Mouse (Mus musculus) cerebellum, postnatal 36 days (tissue): Measurements from ENCODE around the gene Cep95.
"Not testable (repeated sequence)": the region's sequence is repeated elsewhere in the genome, so short reads cannot be mapped to it uniquely, and the experiment has no call there.

Experiments used
- DNase-seq, 2 experiments: peaks; one replicate each; pipeline ENCODE4 v3.0.0; 2021 to 2022; ENCODE audit warnings: mixed read lengths in 2 of 2

Gene Cep95

DNA sequence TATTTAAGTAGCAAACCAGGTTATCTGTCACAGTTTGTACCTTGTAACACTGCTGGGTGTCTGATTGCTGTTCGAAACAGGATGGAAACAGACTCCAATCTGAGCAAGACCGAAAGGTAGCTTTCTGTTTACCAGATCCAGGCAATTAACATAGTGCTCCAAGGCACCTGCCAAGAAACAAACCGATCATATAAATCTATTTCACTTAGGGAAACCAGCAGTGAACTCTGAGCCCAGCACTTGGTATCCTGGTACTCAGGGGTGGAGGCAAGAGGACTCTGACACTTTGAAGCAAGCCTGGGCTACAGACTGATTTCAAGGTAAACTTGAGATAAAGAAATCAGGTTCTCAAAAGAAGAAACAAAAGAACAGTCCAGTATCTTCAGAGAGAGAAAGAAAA lies 11.7 kb upstream of the Cep95 start:
- DNase-seq, result no peak

DNA sequence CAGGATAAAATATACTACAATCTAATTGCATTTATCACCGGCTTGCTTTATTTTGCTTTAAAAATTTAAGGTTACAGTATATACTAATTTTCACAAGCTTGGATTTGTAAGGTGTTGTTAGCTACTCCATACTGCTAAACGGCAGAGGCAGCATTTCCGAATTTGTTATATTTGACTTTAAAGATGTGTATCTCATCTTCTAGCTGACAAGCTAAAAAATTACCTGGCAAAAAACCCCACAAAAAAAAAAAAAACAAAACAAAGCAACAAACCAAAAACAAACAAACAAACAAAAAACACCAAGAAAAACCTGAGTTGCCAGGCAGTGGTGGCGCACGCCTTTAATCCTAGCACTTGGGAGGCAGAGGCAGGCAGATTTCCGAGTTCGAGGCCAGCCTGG lies 10.9 kb upstream of the Cep95 start:
- DNase-seq, result no peak

GRCm38 (mm10) chr11:106778589-106779387 lies 10.3 kb upstream of the Cep95 start:
- DNase-seq, result no peak

DNA sequence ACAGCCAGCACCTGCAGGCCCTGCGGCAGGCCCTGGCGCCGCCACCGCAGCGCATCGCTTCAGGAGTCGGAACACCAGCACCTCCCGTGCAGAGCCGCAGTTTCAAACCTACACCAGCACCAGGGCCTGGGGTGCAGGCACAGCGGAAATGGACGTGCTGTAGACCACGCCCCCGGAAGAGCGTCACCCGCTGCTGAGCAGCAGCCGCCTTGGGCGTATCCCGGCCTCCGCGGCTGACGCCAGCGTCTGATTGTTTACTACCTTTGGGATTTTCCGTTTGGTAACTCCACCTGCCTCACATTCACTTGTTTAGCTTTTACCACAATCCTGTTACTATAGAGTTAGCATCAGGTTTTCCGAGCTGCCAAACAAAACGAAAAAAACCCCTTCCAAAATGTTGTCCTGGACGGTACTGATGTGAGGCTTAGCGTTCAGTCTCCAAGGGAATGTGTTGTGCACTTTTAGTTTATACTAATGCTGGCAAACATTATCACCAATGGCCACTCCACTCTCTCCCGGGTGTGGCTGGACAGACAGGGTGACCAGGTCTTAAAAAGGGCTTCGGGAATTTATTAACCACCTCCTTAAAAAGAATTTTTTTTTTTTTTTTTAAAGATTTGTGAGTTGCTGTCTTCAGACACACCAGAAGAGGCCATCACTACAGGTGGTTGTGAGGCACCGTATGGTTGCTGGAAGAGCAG lies 9.5 kb upstream of the Cep95 start, which contains the start of gene Polg2:
Gene Polg2, minus strand, starts transcription at position 150 of the 701 bp plus-strand sequence.
- DNase-seq, result peak; percentile 84 to 86

DNA sequence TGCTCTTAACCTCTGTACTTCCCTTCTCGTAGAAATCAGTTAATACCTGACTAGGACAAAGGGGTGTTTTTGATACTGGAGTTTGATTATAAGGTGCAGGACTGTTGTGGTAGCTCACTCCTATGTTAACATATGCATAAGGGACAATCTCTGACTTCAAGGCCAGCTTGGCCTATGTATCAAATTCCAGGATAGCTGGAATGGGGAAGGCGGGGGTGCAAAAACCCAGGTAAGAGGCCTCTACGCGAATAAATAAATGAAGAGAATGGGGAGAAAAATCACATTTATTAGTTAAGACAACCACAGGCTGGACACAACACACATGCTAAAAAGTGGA lies 9.0 kb upstream of the Cep95 start:
- no peak for DNase-seq

- no peak for DNase-seq
Observed at GRCm38 (mm10) chr11:106780590-106781220, 8.3 kb upstream of the Cep95 start.

DNA sequence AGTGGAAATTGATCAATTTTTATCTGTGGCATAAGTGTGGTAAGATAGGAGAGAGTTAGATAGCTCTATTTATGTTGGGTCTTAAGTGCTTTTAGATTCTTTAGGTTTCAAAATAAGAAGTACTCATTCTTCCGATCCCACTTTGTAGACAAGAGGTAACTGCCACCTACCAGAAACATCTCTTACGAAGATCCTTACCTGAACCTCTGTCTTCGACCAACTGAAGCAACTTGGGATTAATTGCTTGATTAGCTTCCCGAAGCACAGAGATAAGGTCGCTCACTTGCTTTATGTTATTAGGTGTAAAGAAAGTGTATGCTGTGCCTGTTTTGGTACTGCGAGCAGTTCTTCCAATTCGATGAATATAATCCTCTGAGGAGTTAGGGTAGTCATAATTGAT lies 6.8 kb upstream of the Cep95 start:
- DNase-seq, result not testable (repeated sequence)

DNA sequence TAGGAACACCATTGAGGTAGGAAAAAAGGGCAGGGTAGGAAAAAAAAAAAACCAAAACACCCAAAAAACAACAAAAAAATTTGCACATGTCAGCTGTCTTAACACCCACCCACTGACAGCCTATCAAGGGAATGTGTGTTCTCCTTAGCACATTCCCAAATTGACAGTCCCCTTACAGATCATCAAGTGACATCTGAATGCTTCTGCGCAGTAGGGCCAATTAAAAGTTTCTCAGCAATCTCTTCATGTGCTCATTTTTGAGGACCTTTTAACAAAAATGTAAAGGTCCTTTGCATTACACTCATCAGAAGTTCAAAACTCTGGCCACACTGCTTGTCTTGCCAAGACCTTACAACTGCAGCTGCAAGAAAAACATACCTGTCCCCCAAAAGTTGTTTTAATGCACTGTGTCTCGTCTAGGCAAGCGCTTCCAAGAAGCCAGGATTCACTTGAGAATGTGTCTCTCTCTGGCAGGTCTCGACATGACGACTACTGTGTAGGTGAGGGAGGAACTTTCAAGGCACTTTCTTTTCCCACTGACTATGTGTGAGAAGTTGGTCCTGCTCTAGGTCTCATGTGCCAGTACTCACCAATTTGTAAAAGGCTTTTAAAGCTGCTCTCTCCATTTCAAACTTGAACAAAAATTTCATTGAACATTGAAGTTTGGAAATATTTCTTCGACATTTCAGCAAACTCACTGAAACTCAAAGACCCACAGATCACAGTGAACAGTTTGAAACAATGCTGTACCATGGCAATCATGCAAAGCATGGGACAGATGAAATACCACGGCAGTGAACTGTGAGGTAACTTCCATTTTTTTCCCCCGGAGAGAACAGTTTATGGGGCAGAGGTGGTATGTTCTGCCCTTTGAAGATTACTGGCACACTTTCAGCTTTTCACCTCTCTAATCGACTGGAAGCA lies 5.9 kb upstream of the Cep95 start:
- no peak for DNase-seq

GRCm38 (mm10) chr11:106784476-106784875 lies 4.6 kb upstream of the Cep95 start:
- DNase-seq, result no peak

DNA sequence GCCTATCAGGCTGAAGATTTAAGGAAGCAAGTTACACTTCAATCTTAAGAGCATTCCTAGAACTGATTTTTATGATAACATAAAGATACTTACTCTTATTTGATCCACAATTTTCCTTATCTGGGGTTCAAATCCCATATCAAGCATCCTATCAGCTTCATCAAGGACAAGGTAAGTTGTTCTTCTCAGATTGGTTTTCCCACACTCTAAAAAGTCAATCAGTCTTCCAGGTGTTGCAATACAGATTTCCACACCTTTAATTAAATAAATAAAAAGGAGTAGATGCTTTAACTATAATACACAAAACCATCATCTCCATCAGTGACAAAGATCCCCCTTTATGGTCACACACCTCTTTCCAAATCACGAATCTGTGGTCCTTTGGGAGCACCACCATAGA lies 4.0 kb upstream of the Cep95 start:
- DNase-seq, result no peak

DNA sequence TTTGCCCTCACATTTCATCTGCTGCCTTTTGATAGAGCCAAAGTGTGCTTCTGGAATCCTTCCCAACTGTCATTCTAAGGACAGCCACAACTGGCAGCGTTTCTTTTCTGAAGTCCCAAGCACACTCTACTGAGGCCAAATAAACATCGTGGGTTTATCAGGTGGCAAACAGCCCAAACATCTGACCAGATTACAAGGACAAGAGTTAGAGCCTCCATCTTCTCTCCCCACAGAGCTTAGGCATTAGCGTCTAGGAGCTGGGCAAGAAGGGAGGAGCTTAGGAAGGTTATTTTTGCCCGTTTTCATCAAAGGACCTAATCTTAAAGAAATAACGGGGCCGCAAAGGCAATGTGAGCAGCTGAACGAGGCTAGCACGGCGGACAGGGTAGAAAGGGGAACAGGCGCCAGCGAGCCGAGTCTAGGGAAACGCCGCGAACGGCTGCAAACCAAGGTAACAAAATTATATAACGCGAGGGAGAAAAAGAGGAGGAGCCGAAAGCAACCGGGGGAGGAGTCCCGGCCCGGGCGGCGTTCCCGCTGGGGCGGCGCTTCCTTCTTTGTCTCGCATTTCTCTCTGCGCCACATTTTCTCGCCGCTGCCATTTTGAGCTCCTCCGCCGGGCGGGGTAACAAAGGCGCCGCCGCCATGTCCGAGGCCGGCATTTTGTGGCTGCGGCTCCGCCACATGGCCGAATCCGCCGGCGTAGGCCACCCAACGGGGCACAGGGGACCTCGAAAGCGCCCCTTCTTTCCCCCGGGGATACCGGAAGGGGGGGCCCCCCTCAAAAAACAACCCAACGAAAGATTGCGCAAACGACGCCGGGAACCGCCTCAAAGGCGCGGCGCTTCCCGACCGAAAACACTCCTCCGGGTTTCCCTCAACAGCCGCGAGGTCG lies 1.7 kb upstream of the Cep95 start:
- DNase-seq, result peak; percentile 86 to 91

DNA sequence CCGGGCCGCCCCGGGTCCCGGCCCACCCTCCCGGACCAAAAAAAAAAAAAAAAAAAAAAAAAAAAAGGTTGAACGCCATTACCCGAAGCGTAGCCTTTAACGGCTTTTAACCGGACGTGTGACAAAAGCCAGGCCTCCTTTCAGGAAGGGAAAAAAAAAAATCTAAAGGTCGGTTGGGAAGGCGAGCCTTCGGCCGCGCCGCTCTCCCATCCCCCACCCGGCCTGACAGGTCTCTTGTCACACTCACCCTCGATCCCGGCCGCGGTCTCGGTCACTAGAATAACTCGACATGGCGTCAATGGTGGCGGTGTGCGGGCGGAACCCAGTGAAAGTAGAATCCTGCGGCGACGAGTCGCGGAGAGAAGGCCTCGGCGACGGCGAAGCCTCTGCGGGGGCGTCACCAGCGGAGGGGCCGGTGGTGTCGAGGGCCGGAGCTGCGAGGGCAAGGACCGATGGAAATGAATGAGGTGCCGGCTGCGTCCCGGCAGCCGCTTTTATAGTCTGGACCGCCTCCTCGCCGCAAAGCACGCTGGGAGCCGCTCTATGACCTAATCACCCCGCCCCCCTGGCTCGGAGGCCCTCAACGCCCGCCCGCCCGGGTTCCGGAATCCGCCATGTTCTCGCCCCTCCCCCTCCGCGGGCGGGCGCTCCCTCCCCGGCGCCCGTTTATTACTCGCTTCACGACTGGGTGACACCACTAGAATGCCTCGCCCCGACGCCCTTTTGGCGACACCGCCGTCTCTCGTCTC lies 852 bp upstream of the Cep95 start:
- peak; percentile 99 to 100 for DNase-seq

DNA sequence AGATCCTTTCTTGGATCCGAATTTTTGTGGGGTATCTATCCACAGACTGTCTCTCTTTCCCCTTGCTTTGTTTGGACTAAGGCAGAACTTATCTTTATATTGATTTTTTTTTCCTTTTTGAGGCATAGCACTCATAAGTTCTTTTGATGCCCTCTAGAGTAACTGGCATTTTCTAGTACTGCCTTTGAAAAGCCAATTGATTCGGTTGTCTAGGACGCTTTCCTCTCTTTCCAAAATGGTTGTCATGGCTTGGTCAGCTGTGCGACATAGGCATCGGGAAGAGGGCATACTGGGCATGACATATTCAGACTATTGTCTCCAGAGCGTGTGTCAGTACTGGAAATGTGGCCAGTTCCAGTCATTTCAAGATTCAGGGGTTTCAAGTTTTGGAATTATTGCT lies 597 bp downstream of the Cep95 start:
- peak in 1 of 2 experiments; percentile 35 for DNase-seq

DNA sequence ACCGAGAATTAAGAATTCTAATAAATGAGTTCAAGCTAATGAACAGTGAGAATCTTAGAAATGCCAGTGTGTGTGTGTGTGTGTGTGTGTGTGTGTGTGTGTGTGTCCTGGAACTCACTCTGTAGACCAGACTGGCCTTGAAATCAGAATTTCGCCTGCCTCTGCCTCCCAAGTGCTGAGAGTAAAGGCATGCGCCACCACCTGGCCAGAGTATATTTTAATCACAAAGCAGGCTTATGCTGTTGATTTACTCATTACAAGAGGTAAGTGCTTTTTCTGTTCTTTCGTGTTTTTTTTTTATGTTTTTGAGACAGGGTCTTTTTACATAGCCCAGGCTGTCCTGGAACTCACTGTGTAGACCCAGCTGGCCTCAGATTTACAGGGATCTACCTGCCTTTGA lies 4.8 kb downstream of the Cep95 start:
- no peak for DNase-seq

DNA sequence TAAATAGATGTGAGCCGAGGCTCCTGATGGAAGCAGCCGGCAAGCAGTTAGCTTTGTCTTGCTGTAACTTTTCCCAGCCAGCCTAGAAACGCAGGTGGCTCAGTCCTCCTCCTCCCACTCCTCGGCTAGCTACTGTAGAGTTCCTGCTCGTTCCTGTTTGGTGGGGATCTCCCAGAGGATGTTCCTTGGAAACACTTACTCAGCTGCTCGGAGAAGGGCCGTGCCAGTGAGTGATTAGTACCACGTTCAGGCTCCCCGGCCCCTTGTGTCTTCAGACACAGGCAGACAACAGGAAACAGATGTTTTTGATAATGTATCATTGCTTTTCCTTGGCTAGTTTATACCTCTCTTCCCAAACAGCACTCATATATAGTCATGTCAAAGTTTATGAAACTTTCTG lies 6.6 kb downstream of the Cep95 start:
- DNase-seq, result no peak

DNA sequence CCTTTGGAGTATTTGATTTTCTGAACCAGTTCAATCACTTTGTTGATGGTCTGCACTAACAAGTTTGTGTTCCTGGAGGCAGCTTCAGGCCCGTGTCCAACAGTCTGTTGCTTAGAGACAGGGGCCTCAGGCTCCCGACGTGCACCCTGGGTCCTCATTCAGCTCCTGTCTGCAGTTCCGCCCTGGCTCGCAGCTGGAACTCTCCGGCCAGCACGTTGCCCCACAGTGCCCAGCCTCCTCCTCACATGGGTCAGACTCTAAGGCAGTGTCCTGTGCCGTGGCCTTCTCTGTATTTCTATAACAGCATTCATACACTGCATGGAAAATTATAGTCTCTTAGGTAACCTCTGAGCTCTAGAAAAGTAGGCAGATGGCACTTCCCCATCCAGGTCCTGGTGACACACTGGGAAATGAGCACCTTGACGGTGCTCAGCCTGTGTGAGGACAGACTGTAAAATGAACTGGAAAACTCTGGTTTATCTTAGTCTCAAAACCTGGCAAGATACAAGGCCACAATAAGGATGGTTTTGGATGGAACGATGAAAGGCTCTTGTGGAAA lies 13.1 kb downstream of the Cep95 start:
- DNase-seq, result peak in 1 of 2 experiments; percentile 37

DNA sequence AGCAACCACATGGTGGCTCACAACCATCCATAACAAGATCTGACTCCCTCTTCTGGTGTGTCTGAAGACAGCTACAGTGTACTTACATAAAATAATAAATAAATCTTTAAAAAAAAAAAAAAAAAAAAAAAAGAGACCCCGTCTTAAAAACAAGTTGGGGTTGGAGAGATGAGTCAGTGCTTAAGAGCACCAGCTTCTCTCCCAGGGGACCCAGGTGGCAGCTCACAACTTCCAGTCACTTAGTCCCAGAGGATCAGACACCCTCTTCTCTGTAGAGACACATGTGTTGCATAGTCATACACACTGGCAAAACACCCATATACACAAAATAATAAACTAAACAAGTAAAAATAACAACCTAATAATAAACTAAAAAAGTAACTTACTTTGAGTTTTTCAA lies 18.4 kb downstream of the Cep95 start:
- not testable (repeated sequence) for DNase-seq

- DNase-seq, result no peak
Observed at GRCm38 (mm10) chr11:106812410-106813136, 23.5 kb downstream of the Cep95 start.

DNA sequence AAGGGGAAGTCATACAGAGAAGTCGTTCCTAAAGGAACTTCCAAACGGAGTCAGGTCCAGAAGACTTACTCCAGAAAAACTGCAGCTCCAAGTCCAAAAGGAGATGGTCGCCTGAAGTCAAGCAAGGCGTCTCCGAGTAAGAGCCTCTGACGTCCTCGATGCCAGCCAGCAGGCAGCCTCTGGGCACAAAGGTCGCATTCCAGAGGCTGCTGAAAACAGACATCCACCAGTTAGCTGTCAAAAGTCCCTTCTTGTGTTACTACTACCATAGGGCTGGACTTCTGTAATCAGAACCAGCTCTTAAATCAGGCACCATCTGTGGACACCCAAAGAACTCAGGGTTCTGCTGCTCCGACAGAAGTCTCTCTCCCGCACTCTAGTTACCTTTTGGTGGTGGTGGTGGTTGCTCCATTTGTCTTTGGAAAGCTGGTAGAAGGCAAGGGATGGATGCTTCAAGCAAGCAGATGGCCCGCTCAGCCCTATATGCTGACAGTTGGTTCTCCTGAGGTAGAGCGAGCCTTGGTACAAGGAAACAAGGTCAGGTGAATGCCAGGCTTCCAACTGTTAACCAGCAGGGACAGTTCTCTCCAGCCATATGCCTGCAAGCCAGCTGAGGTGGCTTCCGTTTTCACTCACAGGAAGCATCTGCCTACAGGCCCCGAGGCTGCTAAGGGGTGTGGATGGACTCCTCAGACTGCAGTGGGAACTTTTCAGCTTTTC lies 25.7 kb downstream of the Cep95 start:
- peak; percentile 87 to 90 for DNase-seq
